Mouse (Mus musculus): ENCODE measurements around the gene Gprc5a. TPM values are rescaled to one million over a fixed set of nuclear protein-coding genes. Genes with fewer than 3 reads are reported as not detected.
A peak's percentile ranks its signal among the peaks of the same experiment; 100 is the strongest.

Gene Gprc5a
- polyA plus RNA-seq, 1 experiment from 2014 or later, result 1.5 TPM

GRCm38 (mm10) chr6:135074405-135074947 is 9.0 kb downstream of the Gprc5a start:
- Histone ChIP-seq H3K9ac (replicated peaks) (no peak overlapping the region), H3K27me3 (no peaks in the 10 kb centered on the region), H3K4me3 (replicated peaks) (no peak overlapping the region), H3K4me2 (no peak overlapping the region), H3K27ac (no peak overlapping the region), H3K36me3 (no peaks in the 10 kb centered on the region), H3K9me3 (no peaks in the 10 kb centered on the region), H3K4me1 (replicated peaks) (no peaks in the 10 kb centered on the region)
- 82% methylated on average over 6 of the region's 6 CpGs for WGBS
- ATAC-seq (ENCODE audit: insufficient number of reproducible peaks, insufficient read depth, low FRiP score, low TSS enrichment, low read depth), result no peak

DNA sequence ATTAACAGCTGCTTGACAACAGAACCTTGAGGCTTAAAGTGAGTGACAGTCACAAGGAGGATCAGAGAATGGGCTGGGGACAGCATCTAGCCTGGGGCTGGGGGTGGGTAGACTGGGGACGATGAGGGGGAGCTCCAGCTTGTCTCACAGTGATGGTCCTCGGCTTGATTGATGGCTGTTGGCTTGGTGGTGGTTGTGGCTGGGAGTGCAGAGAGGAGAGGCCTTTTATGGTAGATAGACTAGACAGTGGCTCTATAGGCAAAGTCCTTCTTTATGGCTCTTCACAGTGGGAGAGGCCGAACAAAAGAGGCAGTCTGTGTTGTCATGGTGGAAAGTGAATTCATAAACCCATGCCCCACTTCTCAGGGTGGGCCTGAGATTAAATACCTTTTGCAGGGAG is 10.8 kb downstream of the Gprc5a start:
- Histone ChIP-seq H3K27me3 (no peaks in the 10 kb centered on the region), H3K4me3 (replicated peaks) (no peak overlapping the region), H3K9me3 (no peaks in the 10 kb centered on the region), H3K9ac (replicated peaks) (no peak overlapping the region), H3K4me1 (replicated peaks) (no peaks in the 10 kb centered on the region), H3K36me3 (no peaks in the 10 kb centered on the region), H3K27ac (no peak overlapping the region), H3K4me2 (no peak overlapping the region)
- WGBS, result 55% methylated on average over 3 of the region's 3 CpGs
- no peak for ATAC-seq (ENCODE audit: insufficient number of reproducible peaks, insufficient read depth, low FRiP score, low TSS enrichment, low read depth)

DNA sequence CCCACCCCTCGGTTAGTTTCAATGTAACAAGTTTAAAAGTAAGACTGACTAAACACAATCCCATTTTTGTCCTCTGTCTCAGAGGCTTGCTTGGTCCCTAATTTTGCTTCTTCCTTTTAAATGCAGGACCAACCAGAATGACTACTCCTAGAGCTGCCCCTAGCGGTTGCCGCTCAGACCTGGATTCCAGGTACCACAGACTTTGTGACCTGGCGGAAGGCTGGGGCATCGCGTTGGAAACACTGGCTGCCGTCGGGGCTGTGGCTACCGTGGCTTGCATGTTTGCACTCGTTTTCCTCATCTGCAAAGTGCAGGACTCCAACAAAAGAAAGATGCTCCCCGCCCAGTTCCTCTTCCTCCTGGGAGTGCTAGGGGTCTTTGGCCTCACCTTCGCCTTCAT is 13.0 kb downstream of the Gprc5a start:
- H3K4me3 ChIP-seq (replicated peaks), result no peak overlapping the region
- no peak for ATAC-seq (ENCODE audit: insufficient number of reproducible peaks, insufficient read depth, low FRiP score, low TSS enrichment, low read depth)
- H3K27me3 ChIP-seq, result no peaks in the 10 kb centered on the region
- H3K4me1 ChIP-seq (replicated peaks), result no peaks in the 10 kb centered on the region
- H3K9me3 ChIP-seq, result no peaks in the 10 kb centered on the region
- H3K27ac ChIP-seq, result no peak overlapping the region
- 42% methylated on average over 12 of the region's 12 CpGs for WGBS
- no peak overlapping the region for H3K9ac ChIP-seq (replicated peaks)
- no peak overlapping the region for H3K4me2 ChIP-seq
- H3K36me3 ChIP-seq, result no peaks in the 10 kb centered on the region

GRCm38 (mm10) chr6:135083991-135084502 is 18.6 kb downstream of the Gprc5a start:
- Histone ChIP-seq H3K4me2 (no peak overlapping the region), H3K9me3 (no peaks in the 10 kb centered on the region), H3K9ac (replicated peaks) (no peak overlapping the region), H3K27ac (no peak overlapping the region), H3K4me1 (replicated peaks) (peaks cover 10% of the 10 kb centered on the region), H3K27me3 (no peaks in the 10 kb centered on the region), H3K4me3 (replicated peaks) (no peak overlapping the region), H3K36me3 (no peaks in the 10 kb centered on the region)
- ATAC-seq (ENCODE audit: insufficient number of reproducible peaks, insufficient read depth, low FRiP score, low TSS enrichment, low read depth), result no peak
- 70% methylated on average over 10 of the region's 10 CpGs for WGBS

GRCm38 (mm10) chr6:135085703-135086102 is 20.3 kb downstream of the Gprc5a start:
- no peak for ATAC-seq (ENCODE audit: insufficient number of reproducible peaks, insufficient read depth, low FRiP score, low TSS enrichment, low read depth)
- H3K4me2 ChIP-seq, result no peak overlapping the region
- H3K9me3 ChIP-seq, result no peaks in the 10 kb centered on the region
- no peak overlapping the region for H3K4me3 ChIP-seq (replicated peaks)
- H3K4me1 ChIP-seq (replicated peaks), result peaks cover 25% of the 10 kb centered on the region
- 94% methylated on average over 1 of the region's 1 CpGs for WGBS
- H3K27me3 ChIP-seq, result no peaks in the 10 kb centered on the region
- H3K27ac ChIP-seq, result no peak overlapping the region
- no peaks in the 10 kb centered on the region for H3K36me3 ChIP-seq
- H3K9ac ChIP-seq (replicated peaks), result no peak overlapping the region

- no peaks in the 10 kb centered on the region for H3K27me3 ChIP-seq
- H3K4me2 ChIP-seq, result peak overlapping the region; percentile 51
- no peaks in the 10 kb centered on the region for H3K36me3 ChIP-seq
- H3K9ac ChIP-seq (replicated peaks), result no peak overlapping the region
- peaks cover 28% of the 10 kb centered on the region for H3K4me1 ChIP-seq (replicated peaks)
- ATAC-seq (ENCODE audit: insufficient number of reproducible peaks, insufficient read depth, low FRiP score, low TSS enrichment, low read depth), result peak; percentile 81
- peak overlapping the region; percentile 66 for H3K27ac ChIP-seq
- WGBS, result 13% methylated on average over 19 of the region's 19 CpGs
- H3K4me3 ChIP-seq (replicated peaks), result peak overlapping the region; percentile 17
- no peaks in the 10 kb centered on the region for H3K9me3 ChIP-seq
Observed at GRCm38 (mm10) chr6:135087721-135088451, 22.4 kb downstream of the Gprc5a start.

- Histone ChIP-seq H3K36me3 (no peaks in the 10 kb centered on the region), H3K4me1 (replicated peaks) (peaks cover 28% of the 10 kb centered on the region), H3K4me2 (no peak overlapping the region), H3K9ac (replicated peaks) (no peak overlapping the region), H3K9me3 (no peaks in the 10 kb centered on the region), H3K4me3 (replicated peaks) (no peak overlapping the region), H3K27me3 (no peaks in the 10 kb centered on the region), H3K27ac (no peak overlapping the region)
- WGBS, result 16% methylated on average over 8 of the region's 8 CpGs
- ATAC-seq (ENCODE audit: insufficient number of reproducible peaks, insufficient read depth, low FRiP score, low TSS enrichment, low read depth), result no peak
Observed at GRCm38 (mm10) chr6:135089786-135090185, 24.3 kb downstream of the Gprc5a start.

GRCm38 (mm10) chr6:135090661-135091060 is 25.2 kb downstream of the Gprc5a start:
- Histone ChIP-seq H3K9ac (replicated peaks) (no peak overlapping the region), H3K9me3 (no peaks in the 10 kb centered on the region), H3K27ac (0 out of 2 replicates have a peak overlapping the region, but pooled peaks have one; percentile 18), H3K36me3 (no peaks in the 10 kb centered on the region), H3K4me1 (replicated peaks) (peaks cover 28% of the 10 kb centered on the region), H3K27me3 (no peaks in the 10 kb centered on the region), H3K4me3 (replicated peaks) (no peak overlapping the region), H3K4me2 (no peak overlapping the region)
- no peak for ATAC-seq (ENCODE audit: insufficient number of reproducible peaks, insufficient read depth, low FRiP score, low TSS enrichment, low read depth)
- 34% methylated on average over 4 of the region's 4 CpGs for WGBS

DNA sequence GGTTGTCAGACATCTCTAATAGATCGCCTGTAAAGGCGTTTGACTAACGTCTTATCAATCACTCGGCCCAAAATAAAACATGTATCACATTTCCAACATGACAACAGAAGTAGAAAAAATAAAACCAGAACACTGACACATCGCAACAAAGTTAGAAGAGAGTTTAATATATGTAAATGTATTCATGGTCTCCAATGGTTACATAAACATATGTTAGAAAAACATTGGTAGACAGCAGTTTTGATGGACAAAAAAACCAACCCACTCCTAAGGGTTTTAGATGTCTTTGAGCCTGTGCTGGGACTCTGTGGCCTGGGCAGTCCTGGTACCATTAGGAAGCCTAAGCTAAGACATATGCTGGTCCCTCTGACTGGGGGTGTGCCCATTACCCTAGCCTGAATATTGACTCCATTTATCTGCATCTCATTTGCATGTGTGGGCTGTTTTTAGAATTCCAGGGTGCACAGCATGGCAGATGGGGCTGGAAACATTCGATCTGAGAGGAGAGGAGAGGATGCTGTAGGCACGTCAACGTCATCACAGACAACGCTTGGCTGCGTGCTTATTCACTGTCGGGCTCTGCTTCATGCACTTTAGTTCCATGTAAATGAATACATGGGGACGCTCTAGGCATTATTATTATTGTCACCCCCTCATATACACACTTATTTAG is 27.5 kb downstream of the Gprc5a start:
- Histone ChIP-seq H3K4me1 (replicated peaks) (peaks cover 27% of the 10 kb centered on the region), H3K27me3 (no peaks in the 10 kb centered on the region), H3K36me3 (no peaks in the 10 kb centered on the region), H3K27ac (no peak overlapping the region), H3K4me3 (replicated peaks) (no peak overlapping the region), H3K9me3 (no peaks in the 10 kb centered on the region), H3K4me2 (no peak overlapping the region), H3K9ac (replicated peaks) (no peak overlapping the region)
- no peak for ATAC-seq (ENCODE audit: insufficient number of reproducible peaks, insufficient read depth, low FRiP score, low TSS enrichment, low read depth)
- WGBS, result 90% methylated on average over 12 of the region's 12 CpGs

DNA sequence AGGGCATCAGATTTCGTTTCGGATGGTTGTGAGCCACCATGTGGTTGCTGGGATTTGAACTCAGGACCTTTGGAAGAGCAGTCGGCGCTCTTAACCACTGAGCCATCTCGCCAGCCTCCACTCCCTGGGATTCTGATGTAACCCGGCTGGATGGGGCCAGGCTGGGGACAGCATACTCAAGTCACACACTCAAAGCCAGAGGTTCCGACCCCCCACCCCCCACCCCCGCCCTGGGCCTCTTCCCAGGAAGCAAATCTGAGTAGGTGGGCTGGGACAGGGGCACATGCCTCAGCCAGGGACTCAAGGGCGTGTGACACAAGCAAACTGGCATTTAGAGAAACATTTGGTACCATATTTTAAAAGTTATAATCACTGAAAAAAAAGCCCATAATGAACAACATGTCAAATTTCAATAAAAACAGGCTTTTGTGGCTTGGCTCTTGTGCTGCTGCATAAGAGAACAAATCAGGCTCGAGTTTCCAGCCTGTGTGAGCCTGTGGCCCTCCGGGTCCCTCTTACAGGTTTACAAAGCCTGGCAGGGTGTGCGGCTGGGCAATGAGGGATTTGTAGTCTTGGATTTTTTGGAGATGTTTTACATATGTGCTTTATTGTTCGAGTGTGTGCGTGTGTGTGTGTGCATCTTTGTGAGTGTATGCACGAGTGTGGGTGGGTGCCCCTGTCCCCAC is 35.5 kb downstream of the Gprc5a start:
- Histone ChIP-seq H3K9ac (replicated peaks) (no peak overlapping the region), H3K9me3 (no peaks in the 10 kb centered on the region), H3K27ac (no peak overlapping the region), H3K4me1 (replicated peaks) (no peaks in the 10 kb centered on the region), H3K27me3 (0 out of 2 replicates have a peak, but pooled peaks cover 3% of the 10 kb centered on the region), H3K36me3 (no peaks in the 10 kb centered on the region), H3K4me2 (no peak overlapping the region), H3K4me3 (replicated peaks) (no peak overlapping the region)
- WGBS, result 72% methylated on average over 15 of the region's 15 CpGs
- ATAC-seq (ENCODE audit: insufficient number of reproducible peaks, insufficient read depth, low FRiP score, low TSS enrichment, low read depth), result peak; percentile 28; the same call in 1 of the 2 replicates

DNA sequence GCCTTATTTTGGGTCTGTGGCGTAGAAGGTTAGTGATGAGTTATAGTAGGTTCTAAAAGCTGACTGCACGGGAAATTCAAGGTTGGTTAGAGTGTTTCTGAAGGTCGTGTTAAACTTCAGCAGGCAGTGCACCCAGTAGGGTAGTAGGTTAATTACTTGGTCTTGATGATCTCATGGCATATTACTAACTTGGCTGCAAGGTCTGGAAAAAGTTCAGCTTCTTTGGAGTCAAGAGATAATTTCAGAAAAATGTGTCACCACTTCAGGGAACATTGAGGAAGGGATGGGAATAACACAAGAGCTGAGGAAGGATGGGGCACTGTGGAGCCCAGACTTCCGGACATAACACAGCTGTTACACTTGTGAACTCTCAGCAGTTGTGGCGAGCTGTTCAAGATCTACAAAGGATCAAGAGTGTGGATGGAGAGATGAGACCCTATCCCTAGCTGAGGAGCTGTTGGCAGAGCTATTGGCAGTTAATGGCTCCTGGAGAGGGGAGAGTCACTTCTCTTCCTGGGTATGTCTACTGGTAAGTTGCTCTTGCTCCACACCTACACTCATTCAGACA is 37.4 kb downstream of the Gprc5a start:
- H3K4me1 ChIP-seq (replicated peaks), result no peaks in the 10 kb centered on the region
- no peak overlapping the region for H3K4me2 ChIP-seq
- no peak overlapping the region for H3K27ac ChIP-seq
- H3K9me3 ChIP-seq, result no peaks in the 10 kb centered on the region
- WGBS, result 75% methylated on average over 5 of the region's 5 CpGs
- H3K27me3 ChIP-seq, result 0 out of 2 replicates have a peak, but pooled peaks cover 3% of the 10 kb centered on the region
- ATAC-seq (ENCODE audit: insufficient number of reproducible peaks, insufficient read depth, low FRiP score, low TSS enrichment, low read depth), result no peak
- no peaks in the 10 kb centered on the region for H3K36me3 ChIP-seq
- no peak overlapping the region for H3K9ac ChIP-seq (replicated peaks)
- no peak overlapping the region for H3K4me3 ChIP-seq (replicated peaks)
